Mouse (Mus musculus) heart, embryonic 15.5 days (tissue): ENCODE results near the gene Taok1. TPM values are rescaled to one million over a fixed set of nuclear protein-coding genes. Genes with fewer than 3 reads are reported as not detected.

Experiments used
- ATAC-seq: fragments of 200-750 bp; cut with Nextera tagmentation; replicated peaks from 2 replicates; pipeline ENCODE4 v1.8.0; 2017; ENCODE audit warnings: low read depth, moderate TSS enrichment; ENCODE audit not compliant: insufficient number of reproducible peaks, insufficient read depth, low FRiP score
- H3K27ac ChIP-seq: fragments of 300-500 bp; sonication (generic); 2 replicates; pipeline ENCODE4 v1.5.1; 2015; ENCODE audit warnings: mild to moderate bottlenecking, inconsistent platforms
- H3K27me3 ChIP-seq: fragments of 300-500 bp; sonication (generic); 2 replicates; pipeline ENCODE4 v1.6.1; 2015; ENCODE audit warnings: inconsistent platforms
- H3K36me3 ChIP-seq: fragments of 300-500 bp; sonication (generic); 2 replicates; pipeline ENCODE4 v1.6.1; 2015; ENCODE audit warnings: mild to moderate bottlenecking, inconsistent platforms
- H3K4me1 ChIP-seq: fragments of 300-500 bp; sonication (generic); replicated peaks from 2 replicates; pipeline ENCODE4 v1.6.1; 2015; ENCODE audit warnings: inconsistent platforms
- H3K4me2 ChIP-seq: fragments of 300-500 bp; sonication (generic); 2 replicates; pipeline ENCODE4 v1.6.1; 2015; ENCODE audit warnings: inconsistent platforms, mild to moderate bottlenecking, moderate library complexity
- H3K4me3 ChIP-seq: fragments of 300-500 bp; sonication (generic); 2 replicates; pipeline ENCODE4 v1.5.1; 2015; ENCODE audit warnings: mild to moderate bottlenecking, inconsistent platforms
- H3K9ac ChIP-seq: fragments of 300-500 bp; sonication (generic); 2 replicates; pipeline ENCODE4 v1.6.1; 2015; ENCODE audit warnings: mild to moderate bottlenecking, inconsistent platforms
- H3K9me3 ChIP-seq: fragments of 300-500 bp; sonication (generic); replicated peaks from 2 replicates; pipeline ENCODE4 v1.6.1; 2016; ENCODE audit warnings: inconsistent platforms
- WGBS: fragments of 180-500 bp; shearing (Covaris S2); methylation state at CpG from one replicate; pipeline ENCODE4 v1.1.7; 2015; ENCODE audit warnings: mixed read lengths; 5-methylcytosine and 5-hydroxymethylcytosine counted together
- polyA plus RNA-seq: library from polyadenylated mRNA; unstranded; fragments of >200 nt; fragmentation: Nextera tagmentation; extraction: Ambion mirVana; gene quantifications from 2 replicates; pipeline ENCODE4 v1.2.1, GENCODE M21; 2015

The Taok1 gene
- polyA plus RNA-seq, 1 experiment from 2014 or later: 13.6 TPM

GRCm38 (mm10) chr11:77624441-77625060, 16.9 kb upstream of the Taok1 start:
- peaks cover 19% of the 10 kb centered on the region for H3K4me1 ChIP-seq
- no peaks in the 10 kb centered on the region for H3K36me3 ChIP-seq
- ATAC-seq: peak; percentile 50; the same call in 1 of the 2 replicates
- 1% methylated on average over 17 of the region's 17 CpGs for WGBS
- peak overlapping the region; percentile 82 for H3K4me2 ChIP-seq
- H3K9me3 ChIP-seq: no peaks in the 10 kb centered on the region
- H3K27me3 ChIP-seq: no peaks in the 10 kb centered on the region
- peak overlapping the region; percentile 42 for H3K4me3 ChIP-seq
- H3K9ac ChIP-seq: peak overlapping the region; percentile 43
- H3K27ac ChIP-seq: peak overlapping the region; percentile 4

GRCm38 (mm10) chr11:77624002-77624401, 16.4 kb upstream of the Taok1 start:
- Histone ChIP-seq H3K9me3 (no peaks in the 10 kb centered on the region), H3K4me1 (peaks cover 16% of the 10 kb centered on the region), H3K27me3 (no peaks in the 10 kb centered on the region), H3K36me3 (no peaks in the 10 kb centered on the region), H3K9ac (peak overlapping the region; percentile 43; the same call in 1 of the 2 replicates), H3K4me3 (peak overlapping the region; percentile 42), H3K27ac (peak overlapping the region; percentile 4), H3K4me2 (peak overlapping the region; percentile 82)
- 29% methylated on average over 5 of the region's 5 CpGs for WGBS
- no peak for ATAC-seq

- Histone ChIP-seq H3K27ac (no peak overlapping the region), H3K9me3 (no peaks in the 10 kb centered on the region), H3K4me1 (peaks cover 16% of the 10 kb centered on the region), H3K36me3 (no peaks in the 10 kb centered on the region), H3K9ac (no peak overlapping the region), H3K4me2 (no peak overlapping the region), H3K27me3 (no peaks in the 10 kb centered on the region), H3K4me3 (no peak overlapping the region)
- no peak for ATAC-seq
- 70% methylated on average over 5 of the region's 5 CpGs for WGBS
Measured at GRCm38 (mm10) chr11:77621902-77622535, 14.4 kb upstream of the Taok1 start.

- 72% methylated on average over 5 of the region's 5 CpGs for WGBS
- ATAC-seq: no peak
- H3K4me2 ChIP-seq: no peak overlapping the region
Measured at GRCm38 (mm10) chr11:77615084-77615624, 7.5 kb upstream of the Taok1 start.

GRCm38 (mm10) chr11:77606835-77607537, 629 bp downstream of the Taok1 start:
- peak overlapping the region; percentile 94 for H3K4me3 ChIP-seq
- no peaks in the 10 kb centered on the region for H3K9me3 ChIP-seq
- H3K4me2 ChIP-seq: peak overlapping the region; percentile 83
- H3K27me3 ChIP-seq: no peaks in the 10 kb centered on the region
- peak overlapping the region; percentile 100 for H3K9ac ChIP-seq
- H3K27ac ChIP-seq: peak overlapping the region; percentile 97
- ATAC-seq: peak; percentile 63
- under 1% methylated on average over 41 of the region's 48 CpGs for WGBS
- peaks cover 22% of the 10 kb centered on the region for H3K4me1 ChIP-seq
- no peaks in the 10 kb centered on the region for H3K36me3 ChIP-seq

More at GRCm38 (mm10) chr11:77615084-77615624, 7.5 kb upstream of the Taok1 start:
- no peak overlapping the region for H3K4me3 ChIP-seq
- H3K4me1 ChIP-seq: no peaks in the 10 kb centered on the region
- no peak overlapping the region for H3K9ac ChIP-seq
- H3K9me3 ChIP-seq: no peaks in the 10 kb centered on the region
- no peak overlapping the region for H3K27ac ChIP-seq
- no peaks in the 10 kb centered on the region for H3K27me3 ChIP-seq
- H3K36me3 ChIP-seq: no peaks in the 10 kb centered on the region

DNA sequence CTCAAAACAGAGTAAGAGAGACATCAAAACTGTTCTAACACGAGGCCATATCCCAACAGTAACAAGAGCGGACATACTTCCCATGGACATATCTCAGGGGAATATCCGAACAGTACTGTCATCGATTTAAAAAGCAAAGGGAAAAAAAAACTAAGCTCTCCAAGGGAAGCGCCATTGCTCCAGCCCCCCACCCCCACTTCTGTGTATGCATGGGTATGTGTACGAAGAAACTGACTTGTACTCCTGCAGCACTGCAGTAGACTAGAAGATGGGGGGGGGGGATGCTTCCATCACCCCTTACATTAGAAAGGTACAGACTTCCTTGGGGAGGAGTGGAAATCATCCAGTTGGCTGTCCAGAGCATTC, 1.2 kb downstream of the Taok1 start:
- WGBS: 2% methylated on average over 6 of the region's 6 CpGs
- peak overlapping the region; percentile 100 for H3K9ac ChIP-seq
- no peaks in the 10 kb centered on the region for H3K9me3 ChIP-seq
- H3K27ac ChIP-seq: peak overlapping the region; percentile 97
- H3K4me1 ChIP-seq: peaks cover 22% of the 10 kb centered on the region
- no peaks in the 10 kb centered on the region for H3K27me3 ChIP-seq
- peak overlapping the region; percentile 94 for H3K4me3 ChIP-seq
- peak overlapping the region; percentile 83 for H3K4me2 ChIP-seq
- no peak for ATAC-seq
- no peaks in the 10 kb centered on the region for H3K36me3 ChIP-seq

- H3K9ac ChIP-seq: no peak overlapping the region
- no peaks in the 10 kb centered on the region for H3K27me3 ChIP-seq
- H3K4me2 ChIP-seq: no peak overlapping the region
- H3K4me3 ChIP-seq: no peak overlapping the region
- no peak for ATAC-seq
- 0 out of 2 replicates have a peak, but pooled peaks cover under 1% of the 10 kb centered on the region for H3K4me1 ChIP-seq
- no peaks in the 10 kb centered on the region for H3K9me3 ChIP-seq
- no peak overlapping the region for H3K27ac ChIP-seq
- peaks cover 6% of the 10 kb centered on the region; the same call in 1 of the 2 replicates for H3K36me3 ChIP-seq
Measured at GRCm38 (mm10) chr11:77597266-77597665, 10.3 kb downstream of the Taok1 start.

DNA sequence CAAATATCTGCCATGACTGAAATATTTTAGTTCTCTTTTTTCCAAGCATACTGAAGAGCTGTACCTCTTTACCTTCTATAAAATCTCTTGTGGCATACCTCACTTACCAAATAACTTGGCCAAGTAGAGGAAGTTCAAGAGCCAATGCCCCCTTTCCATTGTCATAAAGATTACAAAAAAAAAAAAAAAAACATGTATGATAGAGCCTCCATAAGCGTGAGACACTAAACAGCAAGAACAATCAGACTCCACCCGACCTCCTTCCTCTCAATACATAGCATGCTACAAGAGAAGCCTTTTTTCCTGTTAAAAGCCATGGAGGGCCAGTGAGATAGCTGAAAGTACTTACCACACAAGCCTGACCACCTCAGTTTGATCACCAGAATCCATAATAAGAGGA, 16.2 kb downstream of the Taok1 start:
- Histone ChIP-seq H3K4me2 (no peak overlapping the region), H3K27me3 (no peaks in the 10 kb centered on the region), H3K9me3 (no peaks in the 10 kb centered on the region), H3K4me3 (no peak overlapping the region), H3K9ac (no peak overlapping the region), H3K36me3 (no peaks in the 10 kb centered on the region; the same call in 1 of the 2 replicates), H3K4me1 (peaks cover 9% of the 10 kb centered on the region; the same call in 1 of the 2 replicates), H3K27ac (no peak overlapping the region)
- WGBS: 73% methylated on average over 2 of the region's 2 CpGs
- no peak for ATAC-seq

DNA sequence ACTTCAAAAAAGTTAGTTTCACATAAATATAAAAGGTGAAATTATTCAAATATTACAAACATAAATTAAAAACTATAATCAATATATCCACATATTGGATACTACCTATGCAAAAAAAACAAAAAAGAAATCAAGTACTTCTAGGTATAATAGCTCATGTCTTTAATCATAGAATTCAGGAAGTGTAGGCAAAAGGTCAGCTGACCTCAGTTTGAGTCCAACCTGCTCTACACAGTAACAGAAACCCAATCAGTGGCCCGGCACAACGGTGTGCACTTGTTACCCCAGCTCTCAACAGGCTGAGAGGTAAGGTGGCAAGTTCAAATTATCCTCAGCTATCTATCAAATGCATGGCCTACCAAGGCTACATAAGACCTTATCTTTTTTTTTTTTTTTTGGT, 16.8 kb downstream of the Taok1 start:
- Histone ChIP-seq H3K9me3 (no peaks in the 10 kb centered on the region), H3K4me1 (peaks cover 9% of the 10 kb centered on the region; the same call in 1 of the 2 replicates), H3K9ac (no peak overlapping the region), H3K4me3 (no peak overlapping the region), H3K36me3 (no peaks in the 10 kb centered on the region; the same call in 1 of the 2 replicates), H3K27me3 (no peaks in the 10 kb centered on the region), H3K27ac (no peak overlapping the region), H3K4me2 (no peak overlapping the region)
- ATAC-seq: no peak
- WGBS: 92% methylated on average over 2 of the region's 2 CpGs

- Histone ChIP-seq H3K4me3 (no peak overlapping the region), H3K27ac (no peak overlapping the region), H3K9me3 (no peaks in the 10 kb centered on the region), H3K4me1 (peaks cover 10% of the 10 kb centered on the region; the same call in 1 of the 2 replicates), H3K9ac (no peak overlapping the region), H3K27me3 (no peaks in the 10 kb centered on the region), H3K36me3 (peaks cover 35% of the 10 kb centered on the region), H3K4me2 (no peak overlapping the region)
- ATAC-seq: no peak
- 87% methylated on average over 3 of the region's 3 CpGs for WGBS
Measured at GRCm38 (mm10) chr11:77585201-77585600, 22.4 kb downstream of the Taok1 start.

GRCm38 (mm10) chr11:77545261-77545660, 62.4 kb downstream of the Taok1 start:
- no peak for ATAC-seq
- Histone ChIP-seq H3K4me3 (no peak overlapping the region), H3K4me1 (no peaks in the 10 kb centered on the region), H3K4me2 (no peak overlapping the region), H3K36me3 (peaks cover 66% of the 10 kb centered on the region), H3K9ac (no peak overlapping the region), H3K9me3 (no peaks in the 10 kb centered on the region), H3K27me3 (no peaks in the 10 kb centered on the region), H3K27ac (no peak overlapping the region)
- 92% methylated on average over 7 of the region's 7 CpGs for WGBS
